Mouse (Mus musculus) ES-Bruce4 (cell line): ENCODE results near the gene Kmt5b.

Experiments
- CTCF ChIP-seq: IDR thresholded peaks from one replicate; pipeline ENCODE4 v1.8.1; 2011; ENCODE audit warnings: low read depth, low read length
- POLR2A ChIP-seq: IDR thresholded peaks from one replicate; pipeline ENCODE4 v1.8.1; 2011; ENCODE audit warnings: low read length; ENCODE audit not compliant: insufficient read depth

- no peak for TF ChIP-seq CTCF
- TF ChIP-seq POLR2A: no peak
These were observed 1.9 kb upstream of the Kmt5b start for GRCm38 (mm10) chr19:3765221-3765820.
